Mouse (Mus musculus): ENCODE results near the gene Bpifa6. TPM values are rescaled to one million over a fixed set of nuclear protein-coding genes. Genes with fewer than 3 reads are reported as not detected.

Gene Bpifa6
- not detected in 2 replicates for polyA plus RNA-seq (2015; fragmentation: Nextera tagmentation; extraction: Ambion mirVana)

DNA sequence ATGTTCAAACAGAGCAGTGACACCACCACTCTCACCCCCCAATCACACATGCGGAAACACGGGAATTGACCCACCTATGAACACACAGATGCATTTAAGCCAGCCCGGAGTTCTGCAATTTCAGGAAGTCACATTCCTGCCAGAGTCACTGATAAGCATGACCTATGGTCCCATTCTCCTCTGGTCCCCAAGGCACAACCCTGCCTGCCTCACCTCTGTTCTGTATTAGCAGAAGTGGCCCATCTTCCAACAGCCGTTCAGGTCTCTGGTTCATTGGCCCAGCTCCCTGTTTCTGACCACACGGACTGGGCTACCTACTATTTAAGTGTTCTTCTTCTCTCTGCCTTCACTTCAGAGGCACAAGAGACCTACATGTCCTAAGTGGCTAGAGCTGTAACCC is at the start of gene Bpifa6:
Gene Bpifa6, plus strand, starts transcription at position 364 of the 400 bp plus-strand sequence.
- 80% methylated on average over 5 of the region's 5 CpGs for WGBS
- H3K9ac ChIP-seq, result no peak within 1 kb of the TSS
- H3K36me3 ChIP-seq, result no peaks in the 10 kb centered on the region
- ATAC-seq (replicated peaks; ENCODE audit: low FRiP score), result no peak
- H3K27me3 ChIP-seq, result no peaks in the 10 kb centered on the region
- no peaks in the 10 kb centered on the region for H3K4me1 ChIP-seq
- H3K9me3 ChIP-seq (replicated peaks), result no peaks in the 10 kb centered on the region
- H3K4me3 ChIP-seq (replicated peaks), result no peak within 1 kb of the TSS
- H3K27ac ChIP-seq, result no peak within 1 kb of the TSS
- no peak within 1 kb of the TSS for H3K4me2 ChIP-seq

DNA sequence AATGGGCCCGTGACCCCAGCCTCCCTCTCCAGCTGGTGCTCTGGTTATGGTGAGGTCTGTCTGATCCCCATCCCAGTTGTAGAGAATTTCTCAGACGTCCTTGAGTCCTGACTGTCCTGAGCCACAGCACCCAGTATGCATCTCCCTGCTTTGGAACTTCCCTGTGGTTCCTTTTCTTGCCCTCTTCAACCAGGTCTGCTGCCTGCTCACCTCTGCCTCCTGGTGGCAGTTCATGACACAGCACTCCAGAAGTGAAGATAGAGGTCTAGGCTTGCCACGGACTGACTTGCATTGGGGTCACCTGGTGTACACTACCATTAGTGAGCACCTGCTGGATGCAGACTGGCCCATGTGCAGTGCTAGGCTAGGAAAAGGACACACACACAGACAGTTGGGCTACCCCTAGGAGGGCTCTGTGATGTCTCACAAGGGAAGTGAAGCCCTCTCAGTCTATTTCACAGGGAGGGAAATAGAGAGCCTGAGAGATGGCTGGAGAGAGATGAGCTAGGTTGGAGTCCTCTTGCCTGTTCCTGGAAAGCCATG is 44.8 kb upstream of the Bpifa6 start:
- Histone ChIP-seq H3K36me3 (no peaks in the 10 kb centered on the region), H3K4me2 (no peak overlapping the region), H3K4me1 (no peaks in the 10 kb centered on the region), H3K27ac (no peak overlapping the region), H3K9ac (no peak overlapping the region), H3K4me3 (replicated peaks) (no peak overlapping the region), H3K27me3 (no peaks in the 10 kb centered on the region), H3K9me3 (replicated peaks) (no peaks in the 10 kb centered on the region)
- no peak for ATAC-seq (replicated peaks; ENCODE audit: low FRiP score)
- 46% methylated on average over 3 of the region's 3 CpGs for WGBS

DNA sequence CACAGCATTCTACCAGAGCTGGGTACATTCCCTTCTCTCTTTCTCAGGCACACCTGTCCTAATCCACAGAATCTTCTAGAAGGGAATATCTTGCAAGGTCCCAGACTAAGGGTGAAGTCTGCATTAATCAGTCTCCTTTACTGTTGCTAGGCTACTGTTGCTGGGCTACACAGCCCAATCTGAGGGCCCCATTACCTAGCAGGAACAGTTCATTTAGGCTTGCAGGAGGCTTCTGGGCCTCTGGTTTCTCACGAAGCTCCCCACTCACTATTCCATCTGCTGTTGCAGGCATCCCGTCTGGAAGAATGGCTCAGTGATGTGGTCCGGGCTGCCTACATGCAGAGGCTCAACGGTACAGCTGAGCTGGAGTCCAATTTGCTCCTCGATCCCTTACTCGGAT is 43.6 kb upstream of the Bpifa6 start:
- Histone ChIP-seq H3K9ac (no peak overlapping the region), H3K4me1 (no peaks in the 10 kb centered on the region), H3K4me2 (no peak overlapping the region), H3K9me3 (replicated peaks) (no peaks in the 10 kb centered on the region), H3K27me3 (no peaks in the 10 kb centered on the region), H3K4me3 (replicated peaks) (no peak overlapping the region), H3K27ac (no peak overlapping the region), H3K36me3 (no peaks in the 10 kb centered on the region)
- WGBS, result 80% methylated on average over 6 of the region's 6 CpGs
- no peak for ATAC-seq (replicated peaks; ENCODE audit: low FRiP score)

- ATAC-seq (replicated peaks; ENCODE audit: low FRiP score), result no peak
- H3K4me1 ChIP-seq, result no peaks in the 10 kb centered on the region
- H3K27me3 ChIP-seq, result no peaks in the 10 kb centered on the region
- no peak overlapping the region for H3K27ac ChIP-seq
- H3K9me3 ChIP-seq (replicated peaks), result no peaks in the 10 kb centered on the region
- H3K9ac ChIP-seq, result no peak overlapping the region
- 84% methylated on average over 6 of the region's 6 CpGs for WGBS
- H3K36me3 ChIP-seq, result no peaks in the 10 kb centered on the region
- H3K4me2 ChIP-seq, result no peak overlapping the region
- no peak overlapping the region for H3K4me3 ChIP-seq (replicated peaks)
Measured at GRCm38 (mm10) chr2:153933311-153933710, 41.4 kb upstream of the Bpifa6 start.

DNA sequence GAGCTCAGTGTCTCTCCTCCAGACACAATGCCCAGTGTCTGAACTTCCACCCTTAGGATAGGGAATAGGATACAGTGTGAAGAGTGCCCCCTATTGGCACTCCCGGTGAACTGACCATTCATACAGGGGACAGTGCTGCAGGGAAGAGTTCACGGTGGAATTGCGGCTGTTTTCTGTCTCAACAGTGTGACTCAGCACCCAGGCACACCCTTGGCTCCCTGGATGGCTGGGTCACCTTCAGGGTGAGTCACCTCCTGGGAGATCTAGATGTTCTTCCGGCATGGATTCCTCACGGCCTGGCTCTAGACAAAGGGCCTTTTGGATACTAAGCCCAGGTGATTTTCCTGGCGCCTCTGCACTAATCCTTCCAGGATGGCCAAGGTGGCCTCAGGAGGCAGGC is 39.4 kb upstream of the Bpifa6 start:
- Histone ChIP-seq H3K27me3 (no peaks in the 10 kb centered on the region), H3K9me3 (replicated peaks) (no peaks in the 10 kb centered on the region), H3K9ac (no peak overlapping the region), H3K36me3 (no peaks in the 10 kb centered on the region), H3K4me2 (no peak overlapping the region), H3K4me1 (no peaks in the 10 kb centered on the region), H3K4me3 (replicated peaks) (no peak overlapping the region), H3K27ac (no peak overlapping the region)
- WGBS, result 89% methylated on average over 6 of the region's 6 CpGs
- ATAC-seq (replicated peaks; ENCODE audit: low FRiP score), result no peak

DNA sequence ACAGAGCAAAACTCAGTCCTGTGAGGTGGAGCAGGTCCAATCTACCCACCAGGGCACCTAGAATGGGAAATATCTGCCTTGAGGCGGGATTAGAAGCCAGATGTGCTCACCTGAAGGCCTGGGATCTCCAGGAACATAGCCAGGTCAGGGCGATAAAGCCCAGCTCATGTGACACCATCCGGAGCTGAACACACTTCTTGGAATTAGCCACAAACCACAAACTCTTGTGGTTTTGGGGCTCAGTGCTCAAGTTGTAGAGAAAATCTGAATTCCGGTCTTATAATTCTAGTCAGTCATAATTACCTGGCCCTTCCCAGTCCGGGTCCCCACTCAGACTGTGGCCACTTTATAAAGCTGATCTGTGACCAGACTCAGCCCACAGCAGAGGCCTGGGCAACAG is 36.9 kb upstream of the Bpifa6 start, which contains the start of gene Bpifb4:
Gene Bpifb4, plus strand, starts transcription at position 370 of the 400 bp plus-strand sequence.
- no peak within 1 kb of the TSS for H3K9ac ChIP-seq
- no peaks in the 10 kb centered on the region for H3K9me3 ChIP-seq (replicated peaks)
- no peak for ATAC-seq (replicated peaks; ENCODE audit: low FRiP score)
- no peak within 1 kb of the TSS for H3K4me3 ChIP-seq (replicated peaks)
- H3K4me1 ChIP-seq, result no peaks in the 10 kb centered on the region
- no peaks in the 10 kb centered on the region for H3K27me3 ChIP-seq
- 84% methylated on average over 5 of the region's 5 CpGs for whole genome bisulfite sequencing
- no peaks in the 10 kb centered on the region for H3K36me3 ChIP-seq
- H3K27ac ChIP-seq, result no peak within 1 kb of the TSS
- no peak within 1 kb of the TSS for H3K4me2 ChIP-seq

GRCm38 (mm10) chr2:153943537-153943936 is 31.2 kb upstream of the Bpifa6 start:
- Histone ChIP-seq H3K9me3 (replicated peaks) (no peaks in the 10 kb centered on the region), H3K27ac (no peak overlapping the region)

GRCm38 (mm10) chr2:153944567-153944966 is 30.2 kb upstream of the Bpifa6 start:
- no peaks in the 10 kb centered on the region for H3K9me3 ChIP-seq (replicated peaks)
- WGBS, result 81% methylated on average over 8 of the region's 8 CpGs
- no peak overlapping the region for H3K4me2 ChIP-seq
- no peaks in the 10 kb centered on the region for H3K4me1 ChIP-seq
- H3K9ac ChIP-seq, result no peak overlapping the region
- ATAC-seq (replicated peaks; ENCODE audit: low FRiP score), result no peak
- no peaks in the 10 kb centered on the region for H3K36me3 ChIP-seq
- H3K4me3 ChIP-seq (replicated peaks), result no peak overlapping the region
- H3K27me3 ChIP-seq, result no peaks in the 10 kb centered on the region
- H3K27ac ChIP-seq, result no peak overlapping the region

More at GRCm38 (mm10) chr2:153943537-153943936, 31.2 kb upstream of the Bpifa6 start:
- H3K9ac ChIP-seq, result no peak overlapping the region
- no peaks in the 10 kb centered on the region for H3K27me3 ChIP-seq
- H3K4me3 ChIP-seq (replicated peaks), result no peak overlapping the region
- no peaks in the 10 kb centered on the region for H3K36me3 ChIP-seq
- ATAC-seq (replicated peaks; ENCODE audit: low FRiP score), result no peak
- 34% methylated on average over 3 of the region's 3 CpGs for WGBS
- no peaks in the 10 kb centered on the region for H3K4me1 ChIP-seq
- no peak overlapping the region for H3K4me2 ChIP-seq

DNA sequence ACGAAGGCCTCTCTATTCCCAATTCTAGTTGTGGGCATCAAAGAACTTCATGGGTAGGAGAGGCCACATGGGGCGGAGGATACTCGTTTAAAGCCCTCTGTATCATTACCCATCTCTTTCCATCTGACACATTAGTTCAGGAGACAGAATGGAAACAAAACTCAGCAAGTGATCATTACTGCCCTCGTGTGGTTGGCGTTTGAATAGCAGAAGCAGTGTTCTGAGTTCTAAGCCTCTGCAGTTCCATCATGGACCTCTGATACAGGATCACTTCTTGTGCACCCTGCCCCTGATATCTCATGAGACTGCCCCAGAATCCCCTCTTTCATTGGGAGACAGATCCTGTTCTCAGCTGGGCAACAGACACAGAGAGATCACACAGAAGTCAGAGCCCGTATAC is 21.8 kb upstream of the Bpifa6 start:
- no peaks in the 10 kb centered on the region for H3K9me3 ChIP-seq (replicated peaks)
- no peaks in the 10 kb centered on the region for H3K36me3 ChIP-seq
- no peak overlapping the region for H3K4me2 ChIP-seq
- no peak overlapping the region for H3K4me3 ChIP-seq (replicated peaks)
- WGBS, result 31% methylated on average over 6 of the region's 6 CpGs
- no peak for ATAC-seq (replicated peaks; ENCODE audit: low FRiP score)
- no peaks in the 10 kb centered on the region for H3K27me3 ChIP-seq
- no peak overlapping the region for H3K27ac ChIP-seq
- no peaks in the 10 kb centered on the region for H3K4me1 ChIP-seq
- H3K9ac ChIP-seq, result no peak overlapping the region

DNA sequence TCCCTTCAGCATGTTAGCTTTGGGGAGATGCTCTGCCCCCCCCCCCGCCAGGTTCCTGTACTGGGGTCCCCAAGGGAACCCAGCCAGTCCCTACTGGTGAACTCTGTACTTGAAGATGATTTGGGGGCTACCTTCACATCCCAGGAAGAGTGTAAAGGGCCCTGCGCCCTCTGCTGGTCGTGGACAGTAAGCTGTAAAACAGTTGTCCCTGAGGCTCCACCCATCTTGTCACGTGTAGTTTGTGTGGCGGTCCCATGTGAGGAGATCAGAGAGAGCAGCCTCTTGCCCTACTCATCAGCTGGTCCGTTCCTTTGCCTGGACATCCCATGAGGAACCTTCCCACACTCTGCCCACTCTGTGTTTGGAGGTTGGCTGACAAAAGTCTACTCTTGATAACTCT is 20.9 kb upstream of the Bpifa6 start:
- ATAC-seq (replicated peaks; ENCODE audit: low FRiP score), result peak; percentile 60
- 10% methylated on average over 6 of the region's 6 CpGs for WGBS
- no peak overlapping the region for H3K27ac ChIP-seq
- H3K4me1 ChIP-seq, result no peaks in the 10 kb centered on the region
- no peak overlapping the region for H3K4me3 ChIP-seq (replicated peaks)
- H3K4me2 ChIP-seq, result peak overlapping the region; percentile 46; the same call in 1 of the 2 replicates
- no peaks in the 10 kb centered on the region for H3K9me3 ChIP-seq (replicated peaks)
- no peaks in the 10 kb centered on the region for H3K27me3 ChIP-seq
- no peak overlapping the region for H3K9ac ChIP-seq
- no peaks in the 10 kb centered on the region for H3K36me3 ChIP-seq

DNA sequence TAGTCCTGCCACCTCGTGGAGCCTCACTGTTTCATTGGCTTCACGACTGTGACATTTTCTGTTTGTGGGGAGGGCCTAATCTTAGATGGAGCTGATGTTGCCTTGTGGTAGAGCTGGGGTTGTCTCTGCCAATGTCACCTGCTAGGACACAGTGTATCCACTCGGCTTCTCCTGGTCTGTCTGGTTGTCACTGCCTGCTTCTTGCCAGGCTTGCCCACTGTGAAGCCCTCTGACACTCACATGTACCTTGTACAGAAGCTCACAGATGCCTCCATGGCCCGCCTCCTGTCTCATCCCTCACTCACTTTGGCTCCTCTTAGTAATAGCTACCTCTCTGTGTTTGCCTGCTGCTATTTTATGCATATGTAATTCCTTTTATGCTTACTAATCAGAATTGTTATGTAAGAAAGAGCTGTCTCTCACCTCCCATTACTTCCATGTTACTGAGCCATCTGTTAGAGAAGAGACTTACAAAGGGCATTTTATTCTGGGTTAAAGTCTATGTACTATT is 11.9 kb upstream of the Bpifa6 start:
- Histone ChIP-seq H3K9me3 (replicated peaks) (no peaks in the 10 kb centered on the region), H3K4me2 (no peak overlapping the region), H3K4me3 (replicated peaks) (no peak overlapping the region), H3K27ac (no peak overlapping the region), H3K4me1 (no peaks in the 10 kb centered on the region), H3K27me3 (no peaks in the 10 kb centered on the region), H3K9ac (no peak overlapping the region), H3K36me3 (no peaks in the 10 kb centered on the region)
- WGBS, result 78% methylated on average over 4 of the region's 4 CpGs
- no peak for ATAC-seq (replicated peaks; ENCODE audit: low FRiP score)

DNA sequence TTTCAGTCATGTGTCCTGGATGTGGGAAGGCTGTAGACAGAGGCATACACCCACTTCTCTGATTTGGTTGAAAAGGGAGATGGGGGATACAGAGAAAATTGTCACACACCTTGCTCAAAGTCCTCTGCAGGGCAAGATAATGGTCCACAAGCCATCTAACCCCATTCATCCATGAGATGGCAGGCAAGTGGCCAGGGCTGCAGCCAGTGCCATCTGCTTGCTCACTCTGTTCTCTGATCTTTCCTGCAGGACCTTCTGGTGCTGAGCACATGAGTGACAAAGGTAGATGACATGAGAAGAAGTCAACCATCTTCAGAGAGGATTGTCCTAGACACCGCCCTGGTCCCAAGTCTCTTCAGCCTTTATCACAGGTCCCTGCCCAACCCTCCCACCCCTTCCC is 11.4 kb upstream of the Bpifa6 start:
- H3K4me2 ChIP-seq, result no peak overlapping the region
- H3K9ac ChIP-seq, result no peak overlapping the region
- 88% methylated on average over 1 of the region's 1 CpGs for WGBS
- no peaks in the 10 kb centered on the region for H3K9me3 ChIP-seq (replicated peaks)
- H3K27ac ChIP-seq, result no peak overlapping the region
- no peak overlapping the region for H3K4me3 ChIP-seq (replicated peaks)
- H3K27me3 ChIP-seq, result no peaks in the 10 kb centered on the region
- H3K4me1 ChIP-seq, result no peaks in the 10 kb centered on the region
- H3K36me3 ChIP-seq, result no peaks in the 10 kb centered on the region
- no peak for ATAC-seq (replicated peaks; ENCODE audit: low FRiP score)

DNA sequence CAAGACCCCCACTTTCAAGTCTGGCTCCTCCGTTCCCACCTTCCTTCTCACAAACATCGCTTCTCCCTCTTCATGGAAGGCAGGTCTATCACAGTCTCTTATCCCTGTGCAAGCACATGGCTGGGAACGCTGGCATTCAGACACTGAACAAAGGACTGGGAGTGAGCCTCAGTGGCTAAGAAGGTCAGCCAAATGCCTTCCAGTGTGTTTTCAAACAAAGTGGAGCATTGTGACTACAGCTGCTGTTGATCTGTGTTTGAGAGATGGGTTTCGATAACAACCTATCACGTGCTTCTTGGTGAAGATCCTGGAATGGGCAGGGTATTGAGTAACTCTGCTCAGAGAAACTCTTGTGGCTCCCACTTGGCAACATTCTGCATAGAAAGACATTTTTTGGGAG is 4.5 kb upstream of the Bpifa6 start:
- H3K4me3 ChIP-seq (replicated peaks), result no peak overlapping the region
- H3K27me3 ChIP-seq, result no peaks in the 10 kb centered on the region
- H3K9ac ChIP-seq, result no peak overlapping the region
- no peak overlapping the region for H3K27ac ChIP-seq
- no peak overlapping the region for H3K4me2 ChIP-seq
- no peak for ATAC-seq (replicated peaks; ENCODE audit: low FRiP score)
- no peaks in the 10 kb centered on the region for H3K36me3 ChIP-seq
- no peaks in the 10 kb centered on the region for H3K9me3 ChIP-seq (replicated peaks)
- 84% methylated on average over 5 of the region's 5 CpGs for WGBS
- no peaks in the 10 kb centered on the region for H3K4me1 ChIP-seq
